Mouse (Mus musculus) brain, embryonic 14.5 days (tissue): ENCODE data around the gene Nrxn1.

Experiments used
- CTCF ChIP-seq: fragments of 200-500 bp; IDR thresholded peaks from 2 replicates; pipeline ENCODE4 v1.5.1; 2012; ENCODE audit warnings: inconsistent platforms, mild to moderate bottlenecking, moderate library complexity, borderline replicate concordance; ENCODE audit not compliant: insufficient read depth, insufficient read length; ENCODE audit errors: extremely low read depth
- POLR2A ChIP-seq: fragments of 200-500 bp; IDR thresholded peaks from 2 replicates; pipeline ENCODE4 v1.6.1; 2012; ENCODE audit warnings: mild to moderate bottlenecking, inconsistent platforms, borderline replicate concordance; ENCODE audit not compliant: poor library complexity, insufficient read depth, insufficient read length, severe bottlenecking; ENCODE audit errors: extremely low read depth

- TF ChIP-seq CTCF (no peak), POLR2A (no peak)
Measured at GRCm38 (mm10) chr17:90253451-90254131, 839.3 kb downstream of the Nrxn1 start.
